Mouse (Mus musculus): Measurements from ENCODE around the gene Atp8b3.

The Atp8b3 gene

GRCm38 (mm10) chr10:80538710-80539394, at the start of gene Atp8b3:
TSS of gene Atp8b3 (minus strand) at chr10:80539124.
- no peak for DNase-seq (ENCODE audit: low spot score)

GRCm38 (mm10) chr10:80587305-80587657, 48.4 kb upstream of the Atp8b3 start:
- DNase-seq (ENCODE audit: low spot score), result no peak

GRCm38 (mm10) chr10:80586407-80587304, 47.7 kb upstream of the Atp8b3 start:
- DNase-seq (ENCODE audit: low spot score), result no peak

- no peak for DNase-seq (ENCODE audit: low spot score)
Observed at GRCm38 (mm10) chr10:80585581-80585980, 46.7 kb upstream of the Atp8b3 start.

GRCm38 (mm10) chr10:80584642-80585552, 46.0 kb upstream of the Atp8b3 start:
- no peak for DNase-seq (ENCODE audit: low spot score)

GRCm38 (mm10) chr10:80584045-80584488, 45.1 kb upstream of the Atp8b3 start:
- no peak for DNase-seq (ENCODE audit: low spot score)

GRCm38 (mm10) chr10:80583047-80583446, 44.1 kb upstream of the Atp8b3 start:
- DNase-seq (ENCODE audit: low spot score), result no peak

- no peak for DNase-seq (ENCODE audit: low spot score)
Observed at GRCm38 (mm10) chr10:80578911-80579310, 40.0 kb upstream of the Atp8b3 start.

- DNase-seq (ENCODE audit: low spot score), result no peak
Observed at GRCm38 (mm10) chr10:80578131-80578750, 39.3 kb upstream of the Atp8b3 start.

- DNase-seq (ENCODE audit: low spot score), result peak; percentile 95
Observed at GRCm38 (mm10) chr10:80577195-80578130, 38.5 kb upstream of the Atp8b3 start, which contains the start of gene Klf16. TSS of gene Klf16 (minus strand) at chr10:80577321.

GRCm38 (mm10) chr10:80576351-80577194, 37.6 kb upstream of the Atp8b3 start:
- no peak for DNase-seq (ENCODE audit: low spot score)

GRCm38 (mm10) chr10:80575925-80576324, 37.0 kb upstream of the Atp8b3 start:
- no peak for DNase-seq (ENCODE audit: low spot score)

- no peak for DNase-seq (ENCODE audit: low spot score)
Observed at GRCm38 (mm10) chr10:80574896-80575295, 36.0 kb upstream of the Atp8b3 start.

- no peak for DNase-seq (ENCODE audit: low spot score)
Observed at GRCm38 (mm10) chr10:80573944-80574343, 35.0 kb upstream of the Atp8b3 start.

GRCm38 (mm10) chr10:80572477-80572876, 33.6 kb upstream of the Atp8b3 start:
- no peak for DNase-seq (ENCODE audit: low spot score)

GRCm38 (mm10) chr10:80570871-80571836, 32.2 kb upstream of the Atp8b3 start:
- no peak for DNase-seq (ENCODE audit: low spot score)

GRCm38 (mm10) chr10:80570419-80570818, 31.5 kb upstream of the Atp8b3 start:
- no peak for DNase-seq (ENCODE audit: low spot score)

- DNase-seq (ENCODE audit: low spot score), result no peak
Observed at GRCm38 (mm10) chr10:80569664-80570066, 30.7 kb upstream of the Atp8b3 start.

Measured in left cerebral cortex, adult 11 months (tissue).